Comparison of ENCODE assay signal across 19 mouse cellular contexts in genomic region chr6:100217507-100217906, GRCm38 (mm10).
"Had no signal": no experiment of that assay in that cellular context is flagged by ENCODE, and none has a peak within 500 bp of the region (broad histone marks: within the 10 kb centered on the region; RNA-seq: fewer than 3 reads in every experiment).

No protein-coding gene starts in this region.

- H3K27ac ChIP-seq: liver, embryonic 15.5 days; lung, embryonic 15.5 days; neural tube, embryonic 12.5 days; neural tube, embryonic 15.5 days; stomach, postnatal 0 days had no signal

- H3K4me3 ChIP-seq: liver, embryonic 15.5 days; lung, embryonic 15.5 days; megakaryocyte, embryonic 14.5 days; neural tube, embryonic 12.5 days; neural tube, embryonic 15.5 days had no signal

- DNase-seq: kidney, adult 18-20 months; kidney, adult 9 months; kidney, postnatal 14 days; left cerebral cortex, postnatal 4 days; lung, adult 18-20 months; lung, postnatal 10 days; lung, postnatal 36 days; midbrain, embryonic 14.5 days; right cerebral cortex, adult 18-20 months; right cerebral cortex, postnatal 14 days; right cerebral cortex, postnatal 4 days had no signal

- H3K36me3 ChIP-seq: liver, embryonic 15.5 days; lung, embryonic 15.5 days; neural tube, embryonic 12.5 days; neural tube, embryonic 15.5 days had no signal

- H3K9me3 ChIP-seq: liver, embryonic 15.5 days; lung, embryonic 15.5 days; megakaryocyte, embryonic 14.5 days; neural tube, embryonic 12.5 days; neural tube, embryonic 15.5 days had no signal

- H3K9ac ChIP-seq: liver, embryonic 15.5 days; lung, embryonic 15.5 days; neural tube, embryonic 12.5 days; neural tube, embryonic 15.5 days had no signal

- H3K27me3 ChIP-seq: lung, embryonic 15.5 days had no signal

- H3K4me2 ChIP-seq: liver, embryonic 11.5 days; liver, embryonic 15.5 days; lung, embryonic 15.5 days; midbrain, embryonic 11.5 days; neural tube, embryonic 15.5 days had no signal
